Mouse (Mus musculus): ENCODE data around the gene Wdr20rt.
"Not testable (repeated sequence)": the region's sequence is repeated elsewhere in the genome, so short reads cannot be mapped to it uniquely, and the experiment has no call there.

The Wdr20rt gene

GRCm38 (mm10) chr12:65225467-65225945 lies at the start of gene Wdr20rt:
Gene Wdr20rt, plus strand, starts transcription at chr12:65225517.
- no peak for DNase-seq

- DNase-seq = peak in 1 of 2 experiments; percentile 8
Measured at GRCm38 (mm10) chr12:65187365-65187764, 38.0 kb upstream of the Wdr20rt start.

GRCm38 (mm10) chr12:65189213-65189612 lies 36.1 kb upstream of the Wdr20rt start:
- no peak for DNase-seq

- DNase-seq = no peak
Measured at GRCm38 (mm10) chr12:65194003-65194530, 31.2 kb upstream of the Wdr20rt start.

GRCm38 (mm10) chr12:65201812-65202211 lies 23.5 kb upstream of the Wdr20rt start:
- DNase-seq = peak in 1 of 2 experiments; percentile 44

GRCm38 (mm10) chr12:65206431-65206830 lies 18.9 kb upstream of the Wdr20rt start:
- DNase-seq = no peak

GRCm38 (mm10) chr12:65216404-65216840 lies 8.9 kb upstream of the Wdr20rt start:
- DNase-seq = no peak

GRCm38 (mm10) chr12:65228628-65229027 lies 3.3 kb downstream of the Wdr20rt start:
- DNase-seq = peak; percentile 30 to 39

- no peak for DNase-seq
Measured at GRCm38 (mm10) chr12:65229041-65229440, 3.7 kb downstream of the Wdr20rt start.

- DNase-seq = not testable (repeated sequence)
Measured at GRCm38 (mm10) chr12:65232801-65233200, 7.5 kb downstream of the Wdr20rt start.

- no peak for DNase-seq
Measured at GRCm38 (mm10) chr12:65250116-65250738, 24.9 kb downstream of the Wdr20rt start.

- no peak for DNase-seq
Measured at GRCm38 (mm10) chr12:65256887-65257286, 31.6 kb downstream of the Wdr20rt start.

GRCm38 (mm10) chr12:65258212-65259138 lies 33.2 kb downstream of the Wdr20rt start:
- peak in 1 of 2 experiments; percentile 7 for DNase-seq

- no peak for DNase-seq
Measured at GRCm38 (mm10) chr12:65259139-65260111, 34.1 kb downstream of the Wdr20rt start.

- DNase-seq = no peak
Measured at GRCm38 (mm10) chr12:65268311-65268984, 43.1 kb downstream of the Wdr20rt start.

- no peak for DNase-seq
Measured at GRCm38 (mm10) chr12:65269406-65269805, 44.1 kb downstream of the Wdr20rt start.

- DNase-seq = peak in 1 of 2 experiments; percentile 31
Measured at GRCm38 (mm10) chr12:65273807-65274206, 48.5 kb downstream of the Wdr20rt start.

Data from cerebellum, postnatal 14 days (tissue).